Comparison of ENCODE assay signal across 7 mouse cellular contexts in genomic region chr8:57426074-57426473, GRCm38 (mm10). TPM values are rescaled to one million over a fixed set of nuclear protein-coding genes. Genes with fewer than 3 reads are reported as not detected.
DNase-seq lines count a peak whose midpoint lies in the region; ATAC-seq lines count a peak whose summit lies in the region.

No protein-coding gene starts in this region.

- H3K4me3 ChIP-seq in hindbrain, embryonic 14.5 days (replicated peaks; ENCODE audit: low read length), result no peak overlapping the region
- no peak overlapping the region for H3K4me3 ChIP-seq in hindbrain, embryonic 16.5 days (ENCODE audit: low read length)
- no peak overlapping the region for H3K4me3 ChIP-seq in embryonic facial prominence, embryonic 14.5 days (ENCODE audit: low read depth, low read length)

- ATAC-seq in hindbrain, embryonic 14.5 days (ENCODE audit: low FRiP score), result no peak
- ATAC-seq in hindbrain, embryonic 16.5 days, result no peak
- ATAC-seq in embryonic facial prominence, embryonic 14.5 days (ENCODE audit: low read depth), result no peak

- WGBS in hindbrain, embryonic 14.5 days, result 20% methylated on average over 3 of the region's 3 CpGs
- WGBS in hindbrain, embryonic 16.5 days, result 15% methylated on average over 3 of the region's 3 CpGs
- 10% methylated on average over 3 of the region's 3 CpGs for WGBS in embryonic facial prominence, embryonic 14.5 days

- H3K27ac ChIP-seq in hindbrain, embryonic 14.5 days, result no peak overlapping the region
- no peak overlapping the region for H3K27ac ChIP-seq in hindbrain, embryonic 16.5 days (ENCODE audit: low read depth, low read length)
- no peak overlapping the region for H3K27ac ChIP-seq in embryonic facial prominence, embryonic 14.5 days (replicated peaks; ENCODE audit: low read depth, low read length)

- no peaks in the 10 kb centered on the region for H3K36me3 ChIP-seq in hindbrain, embryonic 14.5 days (replicated peaks; ENCODE audit: control insufficient read depth, insufficient read depth)
- no peaks in the 10 kb centered on the region for H3K36me3 ChIP-seq in hindbrain, embryonic 16.5 days (ENCODE audit: control insufficient read depth, insufficient read depth, low read length)
- H3K36me3 ChIP-seq in embryonic facial prominence, embryonic 14.5 days (ENCODE audit: control insufficient read depth, insufficient read depth, low read length), result no peaks in the 10 kb centered on the region

- no peaks in the 10 kb centered on the region for H3K4me1 ChIP-seq in hindbrain, embryonic 14.5 days (replicated peaks; ENCODE audit: control insufficient read depth, insufficient read depth, low read length)
- no peaks in the 10 kb centered on the region for H3K4me1 ChIP-seq in hindbrain, embryonic 16.5 days (ENCODE audit: control insufficient read depth, insufficient read depth, low read depth, low read length)
- no peaks in the 10 kb centered on the region for H3K4me1 ChIP-seq in embryonic facial prominence, embryonic 14.5 days (ENCODE audit: control insufficient read depth, insufficient read depth, low read length)

- no peaks in the 10 kb centered on the region; the same call in 1 of the 2 replicates for H3K27me3 ChIP-seq in hindbrain, embryonic 14.5 days (ENCODE audit: control insufficient read depth, insufficient read depth, low read length)
- H3K27me3 ChIP-seq in hindbrain, embryonic 16.5 days (replicated peaks; ENCODE audit: control insufficient read depth, insufficient read depth, low read length), result peaks cover 3% of the 10 kb centered on the region; the same call in 1 of the 2 replicates
- peaks cover 13% of the 10 kb centered on the region for H3K27me3 ChIP-seq in embryonic facial prominence, embryonic 14.5 days (replicated peaks; ENCODE audit: control insufficient read depth, insufficient read depth, low read length)

- no peak overlapping the region for H3K4me2 ChIP-seq in hindbrain, embryonic 14.5 days (replicated peaks)
- H3K4me2 ChIP-seq in hindbrain, embryonic 16.5 days (ENCODE audit: low read length), result no peak overlapping the region
- H3K4me2 ChIP-seq in embryonic facial prominence, embryonic 14.5 days (ENCODE audit: low read depth, low read length), result no peak overlapping the region

- DNase-seq in hindbrain, embryonic 14.5 days (ENCODE audit: low spot score), result peak; percentile 65
- DNase-seq in right cerebral cortex, postnatal 4 days, result peak; percentile 30
- no peak for DNase-seq in right cerebral cortex, postnatal 25 days
- DNase-seq in embryonic facial prominence, embryonic 14.5 days (ENCODE audit: low spot score), result peak; percentile 61
- peak; percentile 65 for DNase-seq in retina, postnatal 1 day
- no peak for DNase-seq in spleen, postnatal 4 days (ENCODE audit: low spot score in 2 of 2)

- H3K9ac ChIP-seq in hindbrain, embryonic 14.5 days, result no peak overlapping the region
- no peak overlapping the region for H3K9ac ChIP-seq in hindbrain, embryonic 16.5 days (ENCODE audit: low read depth, low read length)
- H3K9ac ChIP-seq in embryonic facial prominence, embryonic 14.5 days (ENCODE audit: low read depth, low read length), result no peak overlapping the region

- H3K9me3 ChIP-seq in hindbrain, embryonic 14.5 days (ENCODE audit: control insufficient read depth, low read length), result no peaks in the 10 kb centered on the region
- H3K9me3 ChIP-seq in hindbrain, embryonic 16.5 days (ENCODE audit: control insufficient read depth, low read length), result no peaks in the 10 kb centered on the region
- no peaks in the 10 kb centered on the region for H3K9me3 ChIP-seq in embryonic facial prominence, embryonic 14.5 days (ENCODE audit: control insufficient read depth, low read length)

RNA-seq across cellular contexts. Expression of gene Scrg1, which starts 29.6 kb away (rescaled TPM):
- 8.9 and 10.2 TPM in 2 replicates for polyA plus RNA-seq in hindbrain, embryonic 14.5 days (2014; fragmentation: Nextera tagmentation; extraction: Ambion mirVana)
- 13.7 and 24.4 TPM in 2 replicates for polyA plus RNA-seq in hindbrain, embryonic 16.5 days (2015; fragmentation: Nextera tagmentation; extraction: Ambion mirVana)
- polyA plus RNA-seq in embryonic facial prominence, embryonic 14.5 days (2014; fragmentation: Nextera tagmentation; extraction: Ambion mirVana), result 8.3 and 10.0 TPM in 2 replicates

Comparison
In these comparisons a context has a peak if more than half of its experiments do, and no peak if none do; other contexts are left out.
1. DNase-seq: peak in hindbrain, embryonic 14.5 days (single experiment), right cerebral cortex, postnatal 4 days (single experiment), embryonic facial prominence, embryonic 14.5 days (single experiment) and retina, postnatal 1 day (single experiment); none in right cerebral cortex, postnatal 25 days (single experiment) and spleen, postnatal 4 days (0 of 2).